Mouse (Mus musculus) gastrocnemius, postnatal 14 days (tissue): ENCODE measurements around the gene Erich6. TPM values are rescaled to one million over a fixed set of nuclear protein-coding genes. Genes with fewer than 3 reads are reported as not detected.

Experiments
- total RNA-seq, 2 experiments: library from RNA; stranded (reverse); gene quantifications; 2 replicates each; pipeline ENCODE4 v1.2.3; 2021

Erich6 gene
- total RNA-seq, 2 experiments from 2014 or later: 0.13 to 0.14 TPM

Other genes with a start within 250 kb of the Erich6 start
- 10 to 100 TPM; 19.9 to 20.4 TPM for gene Tsc22d2, start 222.5 kb downstream of the Erich6 start, total RNA-seq
- gene Eif2a, start 111.4 kb downstream of the Erich6 start, total RNA-seq: 10 to 100 TPM; 44.7 to 46.9 TPM
- gene Serp1, start 111.3 kb downstream of the Erich6 start, total RNA-seq: 10 to 100 TPM; 10.2 to 13.2 TPM
- gene Selenot, start 60.6 kb downstream of the Erich6 start, total RNA-seq: 10 to 100 TPM; 89.6 to 93.1 TPM
- gene Siah2, start 55.2 kb upstream of the Erich6 start, total RNA-seq: 10 to 100 TPM in 1 of 2 experiments, 1 to 10 TPM in 1; 7.0 to 10.1 TPM
- not detected for gene Mindy4b-ps, start 185.1 kb upstream of the Erich6 start, total RNA-seq
- not detected for gene Clrn1, start 248.1 kb upstream of the Erich6 start, total RNA-seq